Mouse (Mus musculus) hindbrain, embryonic 16.5 days (tissue): ENCODE results near the gene Mtnr1a. TPM values are rescaled to one million over a fixed set of nuclear protein-coding genes. Genes with fewer than 3 reads are reported as not detected.
"Not testable (repeated sequence)": the region's sequence is repeated elsewhere in the genome, so short reads cannot be mapped to it uniquely, and the experiment has no call there.

Experiments
- ATAC-seq: fragments of 200-750 bp; cut with Nextera tagmentation; 2 replicates; pipeline ENCODE4 v1.8.0; 2017; ENCODE audit warnings: moderate TSS enrichment, moderate library complexity
- H3K27ac ChIP-seq: fragments of 300-500 bp; sonication (generic); 2 replicates; pipeline ENCODE4 v1.5.1; 2014; ENCODE audit warnings: low read depth, mild to moderate bottlenecking, control low read depth, low read length, moderate library complexity
- H3K27me3 ChIP-seq: fragments of 300-500 bp; sonication (generic); replicated peaks from 2 replicates; pipeline ENCODE4 v1.6.1; 2014; ENCODE audit warnings: low read length; ENCODE audit not compliant: control insufficient read depth, insufficient read depth
- H3K36me3 ChIP-seq: fragments of 300-500 bp; sonication (generic); 2 replicates; pipeline ENCODE4 v1.6.1; 2014; ENCODE audit warnings: mild to moderate bottlenecking, low read length, moderate library complexity, mixed read lengths; ENCODE audit not compliant: control insufficient read depth, insufficient read depth
- H3K4me1 ChIP-seq: fragments of 300-500 bp; sonication (generic); 2 replicates; pipeline ENCODE4 v1.6.1; 2014; ENCODE audit warnings: low read depth, low read length; ENCODE audit not compliant: control insufficient read depth, insufficient read depth
- H3K4me2 ChIP-seq: fragments of 300-500 bp; sonication (generic); 2 replicates; pipeline ENCODE4 v1.6.1; 2014; ENCODE audit warnings: mild to moderate bottlenecking, low read length, control low read depth, moderate library complexity
- H3K4me3 ChIP-seq: fragments of 300-500 bp; sonication (generic); 2 replicates; pipeline ENCODE4 v1.5.1; 2014; ENCODE audit warnings: mild to moderate bottlenecking, low read length, control low read depth, moderate library complexity
- H3K9ac ChIP-seq: fragments of 300-500 bp; sonication (generic); 2 replicates; pipeline ENCODE4 v1.6.1; 2014; ENCODE audit warnings: low read depth, mild to moderate bottlenecking, control low read depth, low read length, moderate library complexity
- H3K9me3 ChIP-seq: fragments of 300-500 bp; sonication (generic); 2 replicates; pipeline ENCODE4 v1.6.1; 2014; ENCODE audit warnings: mild to moderate bottlenecking, low read length, moderate library complexity; ENCODE audit not compliant: control insufficient read depth
- WGBS: fragments of 180-500 bp; shearing (Covaris S2); extraction: QIAGEN DNeasy Blood & Tissue Kit; methylation state at CpG from one replicate; pipeline ENCODE4 v1.1.7; 2014; 5-methylcytosine and 5-hydroxymethylcytosine counted together
- polyA plus RNA-seq: library from polyadenylated mRNA; unstranded; fragments of >200 nt; fragmentation: Nextera tagmentation; extraction: Ambion mirVana; gene quantifications from 2 replicates; pipeline ENCODE4 v1.2.1, GENCODE M21; 2015

The Mtnr1a gene
- polyA plus RNA-seq, 1 experiment from 2014 or later: 0.29 TPM

DNA sequence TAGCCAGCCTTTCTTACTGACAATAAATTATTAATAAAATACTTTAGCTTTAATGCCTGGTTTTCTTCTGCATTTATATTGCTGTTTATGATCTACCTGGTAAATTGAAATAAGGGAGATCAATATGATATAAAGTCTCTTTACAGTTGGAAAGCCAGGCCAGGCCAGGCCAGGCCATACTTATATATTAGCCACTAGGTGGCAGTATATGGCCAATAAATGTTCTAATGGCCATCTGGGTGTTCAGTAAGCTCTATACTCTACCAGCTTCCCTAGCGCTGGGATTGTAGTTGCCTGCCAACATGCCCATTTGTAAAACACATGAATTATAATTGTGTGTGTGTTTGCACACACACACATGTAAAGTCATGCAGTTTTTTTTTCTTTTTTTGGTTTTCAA lies 16.7 kb upstream of the Mtnr1a start:
- Histone ChIP-seq H3K9ac (no peak overlapping the region), H3K4me1 (no peaks in the 10 kb centered on the region), H3K4me3 (no peak overlapping the region), H3K27me3 (no peaks in the 10 kb centered on the region), H3K36me3 (peaks cover 14% of the 10 kb centered on the region), H3K27ac (no peak overlapping the region), H3K4me2 (no peak overlapping the region), H3K9me3 (no peaks in the 10 kb centered on the region)
- ATAC-seq: peak; percentile 63; the same call in 1 of the 2 replicates
- WGBS: 77% methylated on average over 1 of the region's 1 CpGs

GRCm38 (mm10) chr8:45052618-45053017 lies 16.3 kb upstream of the Mtnr1a start:
- Histone ChIP-seq H3K27me3 (no peaks in the 10 kb centered on the region), H3K36me3 (peaks cover 14% of the 10 kb centered on the region), H3K9me3 (no peaks in the 10 kb centered on the region), H3K9ac (no peak overlapping the region), H3K4me1 (no peaks in the 10 kb centered on the region), H3K4me3 (no peak overlapping the region), H3K4me2 (no peak overlapping the region), H3K27ac (no peak overlapping the region)
- no peak for ATAC-seq
- WGBS: 88% methylated on average over 9 of the region's 9 CpGs

- Histone ChIP-seq H3K4me3 (no peak overlapping the region), H3K36me3 (peaks cover 14% of the 10 kb centered on the region), H3K9me3 (no peaks in the 10 kb centered on the region), H3K9ac (no peak overlapping the region), H3K27me3 (no peaks in the 10 kb centered on the region), H3K27ac (no peak overlapping the region), H3K4me1 (no peaks in the 10 kb centered on the region), H3K4me2 (no peak overlapping the region)
- ATAC-seq: no peak
- 99% methylated on average over 3 of the region's 3 CpGs for WGBS
Observed at GRCm38 (mm10) chr8:45055500-45055899, 13.4 kb upstream of the Mtnr1a start.

DNA sequence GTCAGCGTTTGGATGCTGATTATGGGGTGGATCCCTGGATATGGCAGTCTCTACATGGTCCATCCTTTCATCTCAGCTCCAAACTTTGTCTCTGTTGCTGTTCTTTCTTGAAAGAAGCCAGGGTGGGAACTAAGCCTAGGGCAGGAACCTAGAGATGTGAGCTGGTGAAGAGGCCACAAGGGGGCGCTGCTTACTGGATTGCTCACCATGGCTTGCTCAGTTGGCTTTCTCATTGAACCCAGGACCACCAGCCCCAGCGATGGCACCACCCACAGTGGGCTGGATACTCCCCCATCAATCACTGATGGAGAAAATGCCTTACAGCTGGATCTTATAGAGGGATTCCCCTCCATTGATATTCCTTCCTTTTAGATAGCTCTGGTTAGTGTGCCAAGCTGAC lies 12.1 kb upstream of the Mtnr1a start:
- WGBS: 10% methylated on average over 2 of the region's 3 CpGs
- no peak for ATAC-seq

GRCm38 (mm10) chr8:45060083-45060482 lies 8.9 kb upstream of the Mtnr1a start:
- Histone ChIP-seq H3K27ac (no peak overlapping the region), H3K36me3 (0 out of 2 replicates have a peak, but pooled peaks cover 2% of the 10 kb centered on the region), H3K27me3 (no peaks in the 10 kb centered on the region), H3K9ac (no peak overlapping the region), H3K9me3 (no peaks in the 10 kb centered on the region), H3K4me3 (no peak overlapping the region), H3K4me1 (no peaks in the 10 kb centered on the region), H3K4me2 (no peak overlapping the region)
- ATAC-seq: no peak
- 94% methylated on average over 2 of the region's 2 CpGs for WGBS

More for the DNA sequence above, 12.1 kb upstream of the Mtnr1a start:
- Histone ChIP-seq H3K36me3 (peaks cover 5% of the 10 kb centered on the region; the same call in 1 of the 2 replicates), H3K9me3 (no peaks in the 10 kb centered on the region), H3K9ac (no peak overlapping the region), H3K4me2 (no peak overlapping the region), H3K27ac (no peak overlapping the region), H3K4me3 (no peak overlapping the region), H3K27me3 (no peaks in the 10 kb centered on the region), H3K4me1 (no peaks in the 10 kb centered on the region)

DNA sequence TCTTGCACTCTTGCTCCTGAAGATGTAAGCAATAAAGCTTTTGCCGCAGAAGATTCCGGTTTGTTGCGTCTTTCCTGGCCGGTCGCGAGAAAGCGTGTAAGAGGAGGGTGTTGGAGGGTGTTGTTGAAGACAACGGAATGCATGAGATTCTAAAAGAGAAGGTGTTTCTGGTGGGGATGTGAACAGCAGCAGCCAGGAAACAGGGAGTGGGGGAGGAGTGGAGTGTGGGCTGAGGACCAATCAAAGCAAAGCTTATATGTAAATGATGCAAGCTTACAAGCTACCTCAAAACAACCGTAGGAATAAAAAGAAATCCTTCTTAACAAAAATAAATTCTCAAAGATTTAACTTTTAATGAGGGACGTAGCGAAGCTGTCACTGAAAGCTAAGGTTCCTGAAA lies 6.6 kb upstream of the Mtnr1a start:
- Histone ChIP-seq H3K4me1 (no peaks in the 10 kb centered on the region), H3K27ac (no peak overlapping the region), H3K9me3 (no peaks in the 10 kb centered on the region), H3K27me3 (no peaks in the 10 kb centered on the region), H3K4me2 (no peak overlapping the region), H3K36me3 (no peaks in the 10 kb centered on the region), H3K4me3 (no peak overlapping the region), H3K9ac (no peak overlapping the region)
- ATAC-seq: no peak
- 94% methylated on average over 11 of the region's 11 CpGs for WGBS

DNA sequence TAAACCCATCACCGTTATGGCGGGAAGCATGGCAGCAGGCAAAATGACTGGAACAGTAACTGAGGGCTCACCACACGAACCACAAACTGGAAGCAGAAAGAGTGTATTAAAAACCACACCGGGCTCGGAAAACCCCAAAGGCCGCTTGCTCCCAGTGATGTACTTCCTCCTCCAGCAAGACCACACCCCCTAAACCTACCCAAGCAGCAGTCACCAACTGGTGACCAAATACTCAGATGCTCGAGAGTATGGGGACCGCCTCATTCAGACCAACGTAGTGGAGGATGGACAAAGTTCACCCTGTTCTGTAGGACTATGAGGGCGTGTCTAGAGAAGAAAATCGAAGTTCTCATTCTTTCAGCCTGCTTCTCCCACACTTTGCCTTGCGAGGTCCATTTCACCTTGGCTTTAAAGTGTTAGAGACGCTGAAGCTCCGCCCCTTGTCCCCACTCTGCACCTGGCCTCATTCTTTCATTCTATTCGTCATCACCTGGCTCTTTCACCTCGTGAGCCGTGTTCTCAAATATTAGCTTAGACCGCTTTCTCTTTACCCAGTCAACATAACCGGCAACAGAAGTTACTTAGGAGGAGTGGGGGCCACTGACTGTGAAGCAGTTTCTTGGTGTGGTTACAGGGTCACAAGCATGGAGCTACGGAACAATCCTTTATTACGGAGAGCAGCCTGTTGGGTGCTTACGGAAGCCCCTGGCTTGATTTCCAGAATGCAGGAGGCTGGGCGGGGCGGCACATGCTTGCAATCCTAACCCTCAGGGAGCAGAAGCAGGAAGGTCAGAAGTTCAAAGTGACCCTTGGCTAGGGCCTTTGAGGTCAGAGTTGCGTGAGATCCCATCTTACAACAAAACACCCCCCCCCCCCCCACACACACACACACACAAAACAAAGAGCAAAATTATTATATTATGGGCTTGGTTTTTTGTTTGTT lies 5.7 kb upstream of the Mtnr1a start:
- Histone ChIP-seq H3K36me3 (no peaks in the 10 kb centered on the region), H3K9me3 (no peaks in the 10 kb centered on the region), H3K4me1 (no peaks in the 10 kb centered on the region), H3K4me3 (no peak overlapping the region), H3K9ac (no peak overlapping the region), H3K27ac (no peak overlapping the region), H3K27me3 (no peaks in the 10 kb centered on the region), H3K4me2 (no peak overlapping the region)
- WGBS: 68% methylated on average over 25 of the region's 25 CpGs
- ATAC-seq: no peak

GRCm38 (mm10) chr8:45064197-45064869 lies 4.6 kb upstream of the Mtnr1a start:
- no peak overlapping the region for H3K4me2 ChIP-seq
- H3K9ac ChIP-seq: no peak overlapping the region
- ATAC-seq: no peak
- H3K27ac ChIP-seq: no peak overlapping the region
- H3K36me3 ChIP-seq: no peaks in the 10 kb centered on the region
- peaks cover 4% of the 10 kb centered on the region; the same call in 1 of the 2 replicates for H3K4me1 ChIP-seq
- no peak overlapping the region for H3K4me3 ChIP-seq
- no peaks in the 10 kb centered on the region for H3K27me3 ChIP-seq
- no peaks in the 10 kb centered on the region for H3K9me3 ChIP-seq
- WGBS: 14% methylated on average over 8 of the region's 8 CpGs

DNA sequence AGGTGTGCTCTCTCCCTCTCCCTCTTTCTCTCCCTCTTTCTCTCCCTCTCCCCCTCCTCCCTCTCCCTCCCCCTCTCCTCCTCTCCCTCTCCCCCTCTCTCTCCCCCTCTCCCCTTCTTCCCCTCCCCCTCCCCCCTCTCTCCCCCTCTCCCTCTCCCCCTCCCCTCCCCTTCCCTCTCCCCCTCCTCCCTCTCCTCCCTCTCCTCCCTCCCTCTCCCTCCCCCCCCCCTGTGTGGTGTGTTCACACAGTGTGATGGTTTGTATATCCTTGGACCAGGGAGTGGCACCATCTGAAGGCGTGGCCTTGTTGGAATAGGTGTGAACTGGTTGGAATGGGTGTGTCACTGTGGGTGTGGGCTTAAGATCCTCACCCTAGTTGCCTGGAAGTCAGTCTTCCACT lies 3.5 kb upstream of the Mtnr1a start:
- not testable (repeated sequence) for ATAC-seq, H3K9me3 ChIP-seq, H3K27ac ChIP-seq, H3K4me1 ChIP-seq, H3K9ac ChIP-seq, H3K4me2 ChIP-seq, H3K4me3 ChIP-seq, H3K36me3 ChIP-seq, H3K27me3 ChIP-seq
- 93% methylated on average over 1 of the region's 1 CpGs for WGBS
